Mouse (Mus musculus): ENCODE results near the gene Arpc5l.

Gene Arpc5l

DNA sequence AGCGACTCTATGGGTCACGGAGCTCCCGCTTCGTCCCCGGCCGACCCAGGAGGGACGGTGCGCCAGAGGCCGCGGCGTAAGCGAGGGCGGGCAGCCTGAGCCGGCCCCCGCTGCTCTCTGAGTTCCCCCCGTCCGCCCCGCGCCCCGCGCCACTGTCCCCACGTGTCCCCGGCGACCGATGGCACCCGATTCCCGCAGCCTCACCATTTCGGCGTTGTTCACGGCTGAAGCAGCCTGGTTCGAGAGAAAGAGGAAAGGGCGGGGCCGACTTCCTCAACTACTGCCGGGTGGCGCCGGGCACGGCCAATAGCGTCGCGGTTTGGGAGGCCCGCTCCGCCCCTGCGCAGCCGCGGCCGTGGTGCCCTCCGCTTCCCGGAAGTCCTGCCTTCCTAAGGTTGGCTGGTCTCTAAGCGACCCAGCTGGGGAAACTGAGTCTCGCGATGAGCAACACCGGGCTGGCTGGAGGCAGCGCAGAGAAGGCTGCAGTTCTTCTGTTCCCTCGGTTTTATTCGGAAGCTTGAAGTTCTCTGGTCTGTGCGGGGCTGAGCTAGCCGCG, at the start of gene Arpc5l:
TSS of gene Arpc5l (plus strand) at position 469 of the 556 bp plus-strand sequence.
- ATAC-seq (ENCODE audit: insufficient number of reproducible peaks, low FRiP score, low TSS enrichment): peak; percentile 86

DNA sequence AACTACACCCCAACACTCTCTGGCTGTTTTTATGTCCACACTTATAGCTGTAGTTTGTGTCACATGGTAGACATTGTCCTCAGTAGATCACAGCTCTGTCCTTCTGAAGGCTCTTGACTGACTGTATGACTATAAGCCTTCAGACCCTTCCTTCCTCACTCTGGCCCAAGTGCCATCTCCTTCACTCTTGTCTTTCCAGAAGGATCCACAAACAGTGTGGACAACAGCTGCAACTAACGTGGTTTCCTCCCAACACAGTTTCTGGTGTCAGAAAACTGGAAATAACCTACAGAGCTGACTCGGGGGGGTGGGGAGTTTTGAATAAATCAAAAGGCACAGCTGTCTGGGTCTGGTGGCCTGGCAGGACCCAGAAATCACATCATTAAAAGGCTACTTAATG, 49.1 kb upstream of the Arpc5l start:
- ATAC-seq (ENCODE audit: insufficient number of reproducible peaks, low FRiP score, low TSS enrichment): no peak

DNA sequence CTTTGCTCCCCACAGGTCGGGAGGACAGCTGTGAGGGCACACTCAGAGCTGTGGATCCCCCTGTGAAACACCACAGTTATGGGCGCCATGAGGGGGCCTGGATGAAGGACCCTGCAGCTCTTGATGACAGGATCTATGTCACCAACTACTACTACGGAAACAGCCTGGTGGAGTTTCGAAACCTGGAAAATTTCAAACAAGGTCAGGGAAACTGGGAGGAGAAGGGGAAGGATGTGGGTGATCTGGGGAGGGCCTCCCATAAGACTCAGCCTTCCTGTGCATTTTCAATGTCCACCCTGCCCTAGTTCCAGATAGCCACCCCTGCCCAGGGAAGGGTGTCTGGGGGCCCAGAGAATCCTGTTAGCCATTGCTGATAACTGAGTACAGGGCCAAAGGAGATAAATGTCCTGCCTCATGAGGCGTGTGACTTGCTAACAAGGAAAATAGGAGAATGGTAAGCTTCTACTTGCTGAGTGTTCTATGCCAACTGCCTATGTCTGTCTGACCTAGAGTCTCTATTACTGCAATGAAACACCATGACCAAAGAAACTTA, 47.4 kb upstream of the Arpc5l start:
- no peak for ATAC-seq (ENCODE audit: insufficient number of reproducible peaks, low FRiP score, low TSS enrichment)

DNA sequence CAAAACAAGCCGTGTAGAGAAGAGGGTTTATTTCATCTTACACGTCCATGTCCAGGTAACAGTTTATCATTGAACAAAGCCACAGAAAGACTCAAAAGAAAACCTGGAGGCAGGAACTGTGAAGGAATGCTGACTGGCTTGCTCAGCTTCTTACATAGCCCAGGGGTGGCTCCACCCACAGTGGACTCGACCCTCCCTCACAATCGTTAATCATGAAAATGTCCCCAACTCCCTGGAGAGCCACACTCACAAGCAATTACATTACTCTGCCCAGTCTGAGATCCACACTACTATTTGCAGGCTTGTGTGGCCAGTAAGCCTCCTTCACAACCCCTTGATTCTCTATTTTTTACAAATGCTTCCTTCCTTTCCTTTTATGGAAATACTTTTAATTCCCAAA, 41.0 kb upstream of the Arpc5l start:
- no peak for ATAC-seq (ENCODE audit: insufficient number of reproducible peaks, low FRiP score, low TSS enrichment)

DNA sequence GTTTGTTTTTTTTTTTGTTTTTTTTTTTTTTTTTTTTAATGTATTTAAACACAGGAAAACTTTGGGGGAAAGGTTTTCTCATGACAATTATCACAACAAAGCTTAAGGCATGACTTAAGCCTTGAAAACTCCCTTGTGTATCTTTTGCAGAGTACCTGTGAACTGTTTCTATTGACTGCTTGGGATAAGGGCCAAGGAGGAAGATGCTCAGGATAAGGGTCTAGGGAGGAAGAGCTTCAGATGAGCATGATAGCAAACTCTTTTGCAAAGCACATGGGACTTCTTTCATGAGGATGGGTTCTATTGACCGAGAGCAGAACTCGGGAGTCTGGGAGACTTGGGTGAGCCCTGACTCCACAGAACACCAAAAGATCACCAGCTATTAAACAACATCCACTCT, 35.5 kb upstream of the Arpc5l start:
- ATAC-seq (ENCODE audit: insufficient number of reproducible peaks, low FRiP score, low TSS enrichment): no peak

DNA sequence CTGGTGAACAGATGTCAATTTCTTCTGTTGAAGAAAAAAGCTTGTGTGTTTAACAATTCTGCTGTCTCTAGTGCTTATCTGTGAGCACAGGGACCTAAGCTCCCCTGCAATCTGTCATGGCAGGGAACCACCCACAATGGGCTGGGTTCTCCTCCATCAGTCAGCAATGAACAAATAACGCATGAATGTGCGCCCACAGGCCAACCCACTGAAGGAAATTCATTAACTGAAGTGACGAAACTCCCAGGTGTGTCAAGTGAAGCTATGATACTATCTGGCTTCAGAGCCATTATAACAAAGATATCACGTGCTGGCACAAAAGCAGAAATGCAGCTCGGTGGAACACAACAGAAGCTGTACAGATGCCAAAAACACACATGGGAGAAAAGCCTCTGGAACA, 35.1 kb upstream of the Arpc5l start:
- no peak for ATAC-seq (ENCODE audit: insufficient number of reproducible peaks, low FRiP score, low TSS enrichment)

DNA sequence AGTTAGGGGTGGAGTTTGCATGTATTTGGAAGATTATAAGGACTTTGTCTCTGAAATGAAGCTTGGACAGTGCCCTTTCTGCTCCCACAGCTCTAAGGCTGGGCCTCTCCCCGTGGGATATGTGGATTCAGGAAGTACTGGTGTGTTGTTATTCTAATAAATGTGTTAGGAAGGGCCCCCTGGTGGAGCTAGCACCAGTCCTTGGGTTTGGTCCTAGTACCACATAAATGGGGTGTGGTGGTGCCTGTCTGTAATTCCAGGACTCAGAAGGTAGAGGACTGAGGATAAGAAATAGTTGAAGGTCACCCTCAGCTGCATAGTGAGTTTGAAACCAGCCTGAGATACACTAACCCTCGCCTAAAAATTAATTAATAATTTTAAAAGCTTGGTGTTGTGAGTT, 31.9 kb upstream of the Arpc5l start:
- ATAC-seq (ENCODE audit: insufficient number of reproducible peaks, low FRiP score, low TSS enrichment): no peak

DNA sequence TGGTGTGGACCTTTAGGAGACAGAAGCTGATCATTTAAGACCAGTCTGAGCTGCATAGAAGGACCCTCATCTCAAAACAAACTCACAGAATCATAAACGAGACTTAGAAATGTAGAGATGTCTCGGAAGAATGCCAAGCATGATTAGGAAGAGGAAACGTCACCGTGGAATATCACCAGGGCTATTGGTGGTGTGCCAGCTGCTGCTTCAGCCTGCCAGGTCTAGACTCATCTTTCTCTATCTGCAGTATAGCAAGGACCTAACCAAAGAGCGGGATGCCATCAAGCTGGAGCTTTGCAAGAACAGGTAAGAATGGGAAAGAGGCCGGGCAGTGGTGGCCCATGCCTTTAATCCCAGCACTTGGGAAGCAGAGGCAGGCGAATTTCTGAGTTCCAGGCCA, 31.4 kb upstream of the Arpc5l start:
- ATAC-seq (ENCODE audit: insufficient number of reproducible peaks, low FRiP score, low TSS enrichment): no peak

DNA sequence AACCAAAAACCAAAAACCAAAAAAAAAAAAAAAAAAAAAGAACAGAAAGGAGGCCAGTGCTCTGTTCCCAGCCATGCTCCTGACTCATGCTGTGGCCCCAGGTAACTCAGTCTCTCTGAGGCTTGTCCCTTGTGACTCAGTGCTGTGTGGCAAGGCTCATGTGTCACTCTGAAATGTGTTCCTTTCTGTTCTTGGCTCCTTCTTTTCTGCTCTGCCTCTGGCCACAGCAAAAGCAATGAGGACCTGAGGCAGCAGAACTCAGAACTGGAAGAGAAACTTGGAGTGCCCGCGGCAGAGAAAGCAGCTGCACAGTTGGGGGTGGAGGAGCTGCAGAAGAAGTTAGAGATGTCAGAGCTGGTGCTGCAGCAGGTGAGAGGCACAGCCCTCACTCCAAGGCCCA, 31.0 kb upstream of the Arpc5l start:
- ATAC-seq (ENCODE audit: insufficient number of reproducible peaks, low FRiP score, low TSS enrichment): no peak

DNA sequence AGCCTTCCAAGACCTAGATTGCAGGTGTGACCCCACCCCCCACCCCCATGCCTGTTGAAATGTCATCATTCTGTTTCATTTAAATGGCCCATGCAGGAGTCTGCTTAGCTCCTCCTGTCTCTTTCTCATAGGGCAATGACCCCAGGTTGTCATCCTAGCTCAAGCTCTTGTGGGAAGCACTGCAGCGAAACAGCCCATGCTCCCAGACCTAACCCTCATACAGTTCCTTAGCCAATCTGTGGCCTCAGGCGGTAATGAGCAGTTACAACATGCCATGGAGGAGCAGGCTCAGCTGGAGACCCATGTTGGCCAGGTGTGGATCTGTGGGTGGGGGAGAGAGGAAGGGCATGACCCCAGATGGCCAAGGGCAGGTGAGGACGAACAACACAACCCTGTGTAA, 30.0 kb upstream of the Arpc5l start:
- no peak for ATAC-seq (ENCODE audit: insufficient number of reproducible peaks, low FRiP score, low TSS enrichment)

DNA sequence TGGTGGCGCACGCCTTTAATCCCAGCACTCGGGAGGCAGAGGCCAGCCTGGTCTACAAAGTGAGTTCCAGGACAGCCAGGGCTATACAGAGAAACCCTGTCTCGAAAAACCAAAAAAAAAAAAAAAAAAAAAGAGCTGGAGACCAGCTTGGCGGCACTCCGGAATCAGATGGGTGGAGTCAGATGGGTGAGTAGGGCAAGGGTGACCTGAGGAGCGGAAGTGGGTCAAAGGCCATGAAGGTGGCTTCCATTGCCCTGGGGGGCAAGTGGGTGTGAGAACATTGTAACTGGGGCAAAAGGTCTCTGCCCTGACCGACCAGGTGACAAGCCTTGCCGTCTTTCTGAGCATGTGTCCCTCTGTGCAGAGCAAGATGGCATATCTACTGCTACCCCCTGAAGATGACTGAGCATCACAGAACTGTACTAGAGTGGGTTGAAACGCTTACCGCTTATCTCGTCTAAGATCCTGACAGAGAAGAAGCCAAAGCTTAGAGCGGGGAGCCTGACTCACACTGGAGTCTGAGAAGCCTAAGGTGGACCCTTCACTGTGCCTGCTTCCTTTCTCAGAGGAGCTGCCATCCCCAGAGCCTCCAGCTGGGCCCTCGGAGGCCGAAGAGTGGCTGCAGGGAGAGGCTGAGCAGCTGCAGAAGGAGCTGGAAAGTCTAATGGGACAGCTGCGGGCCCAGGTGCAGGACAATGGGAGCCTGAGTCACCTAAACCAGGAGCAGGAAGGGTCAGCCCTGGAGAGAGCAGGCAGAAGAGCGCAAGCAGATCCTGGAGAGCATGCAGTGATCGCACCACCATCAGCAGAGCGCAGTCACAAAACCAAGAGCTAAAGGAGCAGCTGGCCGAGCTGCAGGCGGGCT, 29.0 kb upstream of the Arpc5l start:
- ATAC-seq (ENCODE audit: insufficient number of reproducible peaks, low FRiP score, low TSS enrichment): no peak

DNA sequence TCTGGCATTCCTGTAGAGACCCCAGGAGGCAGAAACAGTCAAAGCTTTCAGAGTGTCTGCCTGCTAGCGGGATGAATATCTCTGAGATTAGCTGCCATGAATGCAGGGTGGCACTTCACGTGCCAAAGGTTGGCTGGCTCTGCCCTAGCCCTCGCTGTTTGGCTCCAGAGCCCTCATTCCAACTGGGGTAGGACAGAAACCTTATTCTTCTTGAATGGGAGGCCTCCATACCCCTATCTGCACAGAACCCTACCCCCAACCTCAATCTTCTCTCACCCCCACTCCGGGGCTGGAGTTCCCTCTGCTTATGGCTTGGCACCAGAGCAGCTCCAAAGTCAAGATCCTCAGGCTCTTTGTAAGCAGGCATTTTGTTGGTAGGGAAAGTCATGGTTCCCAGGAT, 27.3 kb upstream of the Arpc5l start:
- ATAC-seq (ENCODE audit: insufficient number of reproducible peaks, low FRiP score, low TSS enrichment): no peak

DNA sequence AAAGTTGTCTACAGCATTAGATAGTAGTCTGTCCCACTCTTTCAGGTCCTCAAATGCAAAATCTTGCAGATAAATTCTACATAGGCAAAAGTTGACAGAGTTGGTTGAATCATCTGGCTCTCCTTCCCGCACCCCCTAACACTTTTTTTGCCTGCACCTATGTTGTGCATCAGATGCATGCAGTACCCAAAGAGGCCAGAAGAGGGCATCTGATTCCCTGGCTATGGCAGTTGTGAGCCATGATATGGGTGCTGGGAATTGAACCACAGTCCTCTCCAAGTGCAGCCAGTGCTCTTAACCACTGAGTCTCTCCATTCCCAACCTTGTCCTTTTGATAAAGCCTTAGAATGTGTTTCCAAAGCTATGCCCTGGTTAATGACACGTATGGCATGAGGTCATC, 21.7 kb upstream of the Arpc5l start:
- ATAC-seq (ENCODE audit: insufficient number of reproducible peaks, low FRiP score, low TSS enrichment): no peak

DNA sequence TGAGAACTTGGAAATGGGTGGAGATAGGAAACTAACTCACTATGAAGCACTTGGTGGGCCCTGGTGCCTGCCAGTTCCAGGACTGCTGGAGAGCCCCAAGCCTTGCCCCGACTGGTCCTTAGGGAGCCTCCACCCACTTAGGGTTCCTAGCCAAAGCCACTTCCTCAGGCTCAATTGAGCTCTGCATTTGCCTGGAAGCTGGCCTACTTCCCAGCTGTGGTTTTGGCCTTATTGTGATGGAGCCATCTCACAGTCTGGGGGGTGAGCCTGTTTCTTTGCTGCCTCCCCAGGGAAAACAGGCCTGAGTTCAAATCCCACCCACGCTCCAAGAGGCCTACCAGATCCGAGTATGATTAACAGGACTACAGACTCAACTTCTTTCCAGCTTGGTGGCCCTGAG, 18.6 kb upstream of the Arpc5l start:
- ATAC-seq (ENCODE audit: insufficient number of reproducible peaks, low FRiP score, low TSS enrichment): no peak

DNA sequence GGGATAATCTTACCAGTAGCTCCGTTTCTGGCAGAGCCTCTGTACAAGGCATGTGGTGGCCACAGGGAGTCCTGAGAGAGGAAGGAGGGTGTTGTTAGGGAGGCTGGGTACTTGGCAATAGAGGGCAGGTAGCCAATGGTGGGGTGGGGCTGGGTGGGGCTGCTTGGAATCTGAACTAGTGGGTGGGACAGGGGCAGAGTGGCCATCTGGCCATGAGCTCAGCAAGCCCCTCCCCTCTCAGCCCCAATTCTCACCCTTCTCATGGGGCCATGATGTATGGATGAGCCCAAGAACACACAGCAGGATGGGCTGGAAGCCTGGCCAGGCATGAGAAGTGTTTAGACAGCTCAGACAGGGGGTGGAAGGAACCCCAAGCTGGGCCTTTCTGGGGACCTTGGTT, 17.8 kb upstream of the Arpc5l start:
- ATAC-seq (ENCODE audit: insufficient number of reproducible peaks, low FRiP score, low TSS enrichment): no peak

DNA sequence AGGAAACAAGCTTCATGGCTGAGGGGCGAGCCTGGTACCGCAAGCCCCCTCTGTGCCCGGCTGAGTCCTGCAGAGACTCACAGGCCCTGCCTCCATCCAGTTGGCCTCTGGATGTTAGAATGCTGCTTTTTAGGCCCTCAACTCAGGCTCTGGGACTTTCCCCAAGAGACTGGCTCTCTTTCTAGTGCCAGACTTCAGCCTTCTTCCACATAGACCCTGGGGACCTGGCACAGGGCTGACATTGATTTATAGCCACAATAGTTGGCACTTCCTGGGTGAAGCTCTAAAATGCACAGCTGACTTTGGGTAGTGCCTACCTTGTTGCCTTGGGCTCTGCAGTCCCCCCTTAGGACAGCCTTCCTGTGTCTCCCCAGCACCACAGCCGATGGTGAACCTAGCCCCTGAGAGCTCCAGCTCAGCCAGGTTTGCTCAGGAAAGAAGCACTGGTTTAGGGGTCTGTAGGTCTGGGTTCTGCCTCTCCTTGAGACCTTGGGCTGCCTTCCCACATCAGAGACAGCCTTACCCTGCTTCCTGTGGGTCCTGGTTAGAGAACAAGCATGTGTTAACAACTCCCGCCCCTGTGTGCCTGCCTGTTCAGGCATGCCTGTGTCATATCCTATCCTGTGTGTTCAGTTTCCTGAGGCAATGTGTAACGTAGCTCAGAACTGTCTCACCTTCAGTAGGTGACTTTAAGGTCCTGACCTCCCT, 17.2 kb upstream of the Arpc5l start:
- no peak for ATAC-seq (ENCODE audit: insufficient number of reproducible peaks, low FRiP score, low TSS enrichment)

DNA sequence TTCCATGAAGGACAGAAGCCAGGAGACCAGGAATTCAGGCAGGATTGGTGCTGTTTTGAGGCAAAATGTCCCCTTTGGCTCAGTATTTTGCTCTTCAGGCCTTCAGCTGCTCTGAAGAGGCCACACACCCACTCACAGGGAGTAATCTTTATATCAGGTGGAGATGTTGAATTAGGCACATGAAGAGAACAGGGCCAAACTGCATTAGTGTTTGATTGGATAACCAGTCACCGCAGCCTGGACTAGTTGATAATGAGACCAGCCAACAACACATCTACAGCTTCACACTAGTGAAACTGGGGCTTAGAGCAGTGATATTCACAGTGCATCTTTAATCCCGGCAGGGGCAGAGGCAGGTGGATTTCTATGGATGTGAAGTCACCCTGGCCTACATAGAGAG, 16.2 kb upstream of the Arpc5l start:
- no peak for ATAC-seq (ENCODE audit: insufficient number of reproducible peaks, low FRiP score, low TSS enrichment)

DNA sequence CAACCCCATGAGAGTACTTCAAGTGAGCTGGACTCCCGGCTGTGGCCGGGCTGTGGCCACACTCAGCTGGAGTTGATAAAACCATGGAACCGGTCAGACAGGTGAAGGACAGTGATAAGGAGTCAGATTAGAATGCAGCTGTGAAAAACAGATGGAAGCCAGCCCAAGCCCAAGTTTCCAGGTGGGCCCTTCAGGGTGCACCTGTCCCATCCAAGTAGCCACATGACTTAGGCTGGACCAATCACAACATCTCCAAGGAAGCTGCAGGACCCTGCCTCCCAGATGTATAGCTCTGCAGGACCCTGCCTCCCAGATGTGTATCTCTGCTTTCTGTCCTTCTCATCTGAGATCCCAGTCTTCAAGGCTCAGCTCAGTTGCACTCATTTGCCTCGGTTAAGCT, 13.1 kb upstream of the Arpc5l start:
- no peak for ATAC-seq (ENCODE audit: insufficient number of reproducible peaks, low FRiP score, low TSS enrichment)

DNA sequence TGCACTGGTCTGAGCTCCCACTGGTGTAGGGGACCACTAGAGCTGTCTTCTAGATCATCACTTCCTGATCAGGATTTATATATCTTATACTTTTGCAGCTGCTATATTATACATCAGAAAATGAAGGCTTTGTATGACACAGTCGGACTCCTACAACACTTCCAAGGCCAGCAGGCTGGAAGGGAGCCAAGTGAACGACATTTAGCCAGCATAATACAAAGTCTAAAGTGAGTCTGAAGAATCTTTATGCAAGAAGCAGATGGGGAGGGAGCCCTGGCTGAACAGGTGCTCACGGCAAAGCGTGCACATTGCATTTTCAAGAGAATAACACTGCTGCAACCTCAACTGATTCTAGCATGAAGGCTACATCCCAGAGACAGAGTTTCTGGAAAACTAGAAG, 12.7 kb upstream of the Arpc5l start:
- no peak for ATAC-seq (ENCODE audit: insufficient number of reproducible peaks, low FRiP score, low TSS enrichment)

DNA sequence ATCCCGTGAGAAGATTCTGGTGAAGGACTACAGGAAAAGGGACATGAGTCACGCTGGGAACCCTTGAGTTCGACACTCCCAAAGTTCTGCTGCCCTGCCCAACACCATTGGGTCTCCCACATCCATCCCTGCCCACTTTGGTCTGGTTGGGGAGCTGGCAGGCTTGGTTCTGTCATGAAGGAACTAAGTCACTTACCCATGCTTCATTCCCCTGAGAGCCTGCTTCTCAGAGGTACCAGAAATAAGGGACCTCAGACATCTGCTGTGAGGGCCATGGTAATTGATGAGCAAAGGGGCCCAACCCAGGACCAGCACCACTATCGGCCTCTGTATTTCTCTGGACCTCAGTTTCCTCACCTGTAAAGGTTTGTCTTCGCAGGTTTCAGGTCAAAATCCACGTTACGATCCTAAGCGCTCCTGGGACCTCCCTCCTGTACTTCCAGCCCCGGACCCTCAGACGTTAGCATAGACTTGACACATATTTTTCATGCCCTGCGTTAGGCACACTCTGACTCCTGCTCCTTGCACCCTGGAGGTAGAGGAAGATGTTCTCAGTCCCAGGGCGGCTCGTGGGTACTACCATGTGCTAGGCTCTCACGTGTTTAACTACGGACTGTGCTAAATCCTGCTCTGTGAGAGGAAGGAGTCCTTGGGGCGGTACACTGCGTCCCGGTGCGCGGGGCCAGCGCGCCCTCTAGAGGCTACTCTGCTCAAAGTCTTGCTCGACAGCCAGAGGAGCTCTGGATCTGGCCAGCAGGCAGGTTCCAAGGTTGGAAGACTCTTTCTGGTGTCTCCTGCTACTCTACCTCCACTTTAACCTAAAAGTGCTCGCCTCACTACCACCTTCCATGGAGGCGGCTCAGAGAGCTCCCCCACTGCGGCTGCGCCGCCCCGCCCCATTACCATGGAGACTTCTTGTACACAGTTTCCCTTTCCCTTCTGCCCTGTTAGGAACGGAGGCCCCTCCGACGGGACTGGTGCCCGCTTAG, 7.5 kb upstream of the Arpc5l start, which contains the start of gene Wdr38:
TSS of gene Wdr38 (plus strand) at position 91 of the 989 bp plus-strand sequence.
- ATAC-seq (ENCODE audit: insufficient number of reproducible peaks, low FRiP score, low TSS enrichment): peak; percentile 89
